Mouse (Mus musculus): ENCODE results near the gene Nos3.

DNA sequence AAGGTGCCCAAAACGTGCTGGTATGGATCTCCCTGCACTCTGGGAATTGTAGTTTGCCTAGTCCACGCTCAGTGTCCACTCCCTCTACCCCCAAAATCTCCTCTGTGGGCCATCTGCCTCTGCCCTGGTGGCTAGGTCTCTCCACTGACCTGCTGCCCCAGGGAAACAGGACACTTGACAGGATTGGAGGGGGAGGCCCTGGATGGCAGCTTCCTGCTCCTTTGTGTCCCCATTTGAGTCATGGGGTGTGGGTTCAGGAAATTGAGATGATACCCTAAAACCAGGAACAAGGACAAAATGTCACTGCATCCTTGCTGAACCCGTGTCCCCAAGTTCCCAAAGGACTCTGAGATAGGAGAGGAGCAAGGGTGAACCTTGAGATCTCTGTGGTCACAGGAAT lies 549 bp upstream of the Nos3 start:
- no peak for TF ChIP-seq CTCF (IDR thresholded peaks at IDR 0.05; ENCODE audit: low read depth, low read length)
- no peak for TF ChIP-seq GATA1 (IDR thresholded peaks at IDR 0.05; ENCODE audit: borderline replicate concordance, low read length)
- TF ChIP-seq GATA2 (IDR thresholded peaks at IDR 0.05; ENCODE audit: borderline replicate concordance, low read depth, low read length) = no peak
